Mouse (Mus musculus) bone marrow macrophage, adult 2 months (primary cell): Measurements from ENCODE around the gene Twsg1. TPM values are rescaled to one million over a fixed set of nuclear protein-coding genes. Genes with fewer than 3 reads are reported as not detected.

Experiments
- H3K27ac ChIP-seq: 2 replicates; pipeline ENCODE4 v1.5.1; 2012; ENCODE audit warnings: low read depth, low read length; ENCODE audit not compliant: insufficient read depth
- H3K4me1 ChIP-seq: 2 replicates; pipeline ENCODE4 v1.6.1; 2012; ENCODE audit warnings: low read length; ENCODE audit not compliant: control insufficient read depth, insufficient read depth
- H3K4me3 ChIP-seq: 2 replicates; pipeline ENCODE4 v1.5.1; 2012; ENCODE audit warnings: mild to moderate bottlenecking, low read length, moderate library complexity; ENCODE audit not compliant: insufficient read depth
- CTCF ChIP-seq: IDR thresholded peaks from 2 replicates; pipeline ENCODE4 v1.5.1; 2012; ENCODE audit warnings: low read depth, mild to moderate bottlenecking, low read length, moderate library complexity
- POLR2A ChIP-seq: IDR thresholded peaks from 2 replicates; pipeline ENCODE4 v1.6.1; 2012; ENCODE audit warnings: mild to moderate bottlenecking, low read depth, low read length, borderline replicate concordance
- polyA plus RNA-seq: library from polyadenylated mRNA; stranded (reverse); fragments of >200 nt; gene quantifications from 2 replicates; pipeline ENCODE4 v1.2.4, GENCODE M21; 2012; ENCODE audit not compliant: missing spikeins, insufficient read depth, insufficient read length

Twsg1 gene
- polyA plus RNA-seq, 1 experiment: 16.1 TPM

DNA sequence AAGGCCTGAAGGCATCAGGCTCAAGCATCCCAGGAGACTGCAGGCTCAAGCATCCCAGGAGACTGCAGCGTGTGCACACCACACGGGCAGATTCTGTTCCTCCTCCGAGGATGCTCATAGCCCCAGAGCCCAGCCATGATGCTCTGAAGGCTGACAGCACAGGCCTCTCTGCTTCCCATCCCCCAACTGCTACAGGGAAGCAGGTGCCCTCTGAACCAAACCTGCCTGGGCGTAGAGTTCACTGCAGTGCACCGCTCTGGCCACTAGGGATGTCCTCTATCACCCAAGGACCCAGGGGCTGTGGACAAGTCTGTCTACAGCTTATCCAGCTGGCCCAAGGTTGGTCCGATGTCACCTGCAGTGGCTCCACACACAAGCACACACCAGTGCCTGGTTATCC is 78.4 kb downstream of the Twsg1 start:
- peaks cover 2% of the 10 kb centered on the region; the same call in 1 of the 2 replicates for H3K4me1 ChIP-seq
- H3K4me3 ChIP-seq: no peak overlapping the region
- TF ChIP-seq POLR2A (no peak), CTCF (no peak)
- H3K27ac ChIP-seq: no peak overlapping the region

DNA sequence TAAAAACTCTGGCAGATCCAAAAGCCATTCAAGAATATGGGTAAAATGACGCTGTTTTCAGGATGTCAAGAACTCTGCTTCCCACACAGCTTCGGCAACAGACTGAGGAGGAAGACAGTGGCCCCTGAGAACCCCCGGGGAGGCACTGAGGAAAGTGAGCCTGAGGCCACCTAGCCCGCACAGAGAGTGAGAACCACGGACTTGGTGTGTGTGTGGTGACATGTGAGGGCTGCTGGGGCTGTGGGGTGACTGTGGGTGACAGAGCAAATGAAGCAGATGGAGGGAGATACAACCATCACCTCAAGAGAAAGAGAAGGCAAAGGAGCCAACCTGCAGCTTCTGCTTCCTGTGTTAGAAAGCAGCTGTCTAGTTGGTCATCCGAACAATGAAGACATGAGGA is 79.0 kb downstream of the Twsg1 start:
- no peak for TF ChIP-seq POLR2A
- no peak for TF ChIP-seq CTCF
- Histone ChIP-seq H3K27ac (no peak overlapping the region), H3K4me3 (no peak overlapping the region), H3K4me1 (peaks cover 2% of the 10 kb centered on the region; the same call in 1 of the 2 replicates)

Other genes with a start within 250 kb of the Twsg1 start
- 122 and 128 TPM in 2 replicates for gene Rab31, start 178.5 kb downstream of the Twsg1 start, polyA plus RNA-seq
- gene Ppp4r1, start 168.7 kb downstream of the Twsg1 start, polyA plus RNA-seq: 58.9 and 64.0 TPM in 2 replicates
- gene Ralbp1, start 65.4 kb downstream of the Twsg1 start, polyA plus RNA-seq: 61.3 and 69.7 TPM in 2 replicates
- 28.3 and 32.6 TPM in 2 replicates for gene Ankrd12, start 125.9 kb upstream of the Twsg1 start, polyA plus RNA-seq
- gene Ndufv2, start 150.3 kb upstream of the Twsg1 start, polyA plus RNA-seq: 141 and 150 TPM in 2 replicates
- 53.9 and 54.6 TPM in 2 replicates for gene Washc1, start 160.3 kb upstream of the Twsg1 start, polyA plus RNA-seq
- gene Ddx11, start 172.3 kb upstream of the Twsg1 start, polyA plus RNA-seq: 6.6 and 8.3 TPM in 2 replicates